Mouse (Mus musculus) gastrocnemius, postnatal 25 days (tissue): ENCODE results near the gene Sipa1l1. TPM values are rescaled to one million over a fixed set of nuclear protein-coding genes. Genes with fewer than 3 reads are reported as not detected.

ENCODE experiments used
- DNase-seq: peaks from one replicate; pipeline ENCODE4 v3.0.0; 2022
- long read RNA-seq, 2 experiments: library from polyadenylated mRNA; stranded (forward); transcript quantifications; one replicate each; pipeline ENCODE4 v2.0.0; 2021
- total RNA-seq, 2 experiments: library from RNA; stranded (reverse); gene quantifications; 1 replicate in 1 of 2; 2 replicates in 1 of 2; pipeline ENCODE4 v1.2.3; 2021

Gene Sipa1l1
- total RNA-seq: 10 to 100 TPM in 1 of 2 experiments, 1 to 10 TPM in 1; 8.5 to 10.0 TPM
- long read RNA-seq, experiment 1, partial matches to known transcripts: 2 of 2 reads
- long read RNA-seq, experiment 1, other reads (novel, unspliced or antisense): 0 of 2 reads
- long read RNA-seq, experiment 2, partial matches to known transcripts: 1 of 2 reads
- long read RNA-seq, experiment 2, other reads (novel, unspliced or antisense): 1 of 2 reads

GRCm38 (mm10) chr12:82168820-82169533 lies at the start of gene Sipa1l1:
TSS of gene Sipa1l1 (plus strand) at chr12:82169320.
- peak; percentile 92 for DNase-seq

- DNase-seq: no peak
Measured at GRCm38 (mm10) chr12:82121947-82122346, 47.2 kb upstream of the Sipa1l1 start.

- peak; percentile 64 for DNase-seq
Measured at GRCm38 (mm10) chr12:82122450-82123249, 46.5 kb upstream of the Sipa1l1 start.

GRCm38 (mm10) chr12:82126796-82127195 lies 42.3 kb upstream of the Sipa1l1 start:
- DNase-seq: no peak

- no peak for DNase-seq
Measured at GRCm38 (mm10) chr12:82139234-82140166, 29.6 kb upstream of the Sipa1l1 start.

- DNase-seq: no peak
Measured at GRCm38 (mm10) chr12:82143371-82143770, 25.7 kb upstream of the Sipa1l1 start.

GRCm38 (mm10) chr12:82145173-82145572 lies 23.9 kb upstream of the Sipa1l1 start:
- DNase-seq: no peak

GRCm38 (mm10) chr12:82147021-82147693 lies 22.0 kb upstream of the Sipa1l1 start:
- DNase-seq: no peak

- DNase-seq: no peak
Measured at GRCm38 (mm10) chr12:82148328-82148930, 20.7 kb upstream of the Sipa1l1 start.

GRCm38 (mm10) chr12:82151019-82151418 lies 18.1 kb upstream of the Sipa1l1 start:
- DNase-seq: no peak

- DNase-seq: no peak
Measured at GRCm38 (mm10) chr12:82154527-82154926, 14.6 kb upstream of the Sipa1l1 start.

- DNase-seq: no peak
Measured at GRCm38 (mm10) chr12:82158516-82158915, 10.6 kb upstream of the Sipa1l1 start.

GRCm38 (mm10) chr12:82159372-82159771 lies 9.7 kb upstream of the Sipa1l1 start:
- no peak for DNase-seq

- DNase-seq: no peak
Measured at GRCm38 (mm10) chr12:82165651-82166050, 3.5 kb upstream of the Sipa1l1 start.

GRCm38 (mm10) chr12:82166101-82166571 lies 3.0 kb upstream of the Sipa1l1 start:
- DNase-seq: no peak

GRCm38 (mm10) chr12:82169571-82170431 lies 681 bp downstream of the Sipa1l1 start:
- peak; percentile 59 for DNase-seq

GRCm38 (mm10) chr12:82170461-82171279 lies 1.6 kb downstream of the Sipa1l1 start:
- DNase-seq: peak; percentile 17

- DNase-seq: no peak
Measured at GRCm38 (mm10) chr12:82171591-82171990, 2.5 kb downstream of the Sipa1l1 start.

- DNase-seq: no peak
Measured at GRCm38 (mm10) chr12:82173623-82174022, 4.5 kb downstream of the Sipa1l1 start.
